Mouse (Mus musculus) layer of hippocampus, postnatal 36 days (tissue): ENCODE measurements around the gene Pdhx. TPM values are rescaled to one million over a fixed set of nuclear protein-coding genes. Genes with fewer than 3 reads are reported as not detected.

Source experiments
- DNase-seq, 2 experiments: peaks; one replicate each; pipeline ENCODE4 v3.0.0; 2022
- total RNA-seq, 2 experiments: library from RNA; stranded (reverse); gene quantifications; 2 replicates each; pipeline ENCODE4 v1.2.3; 2021

Pdhx gene
- total RNA-seq, 2 experiments from 2014 or later = 61.1 to 66.4 TPM

DNA sequence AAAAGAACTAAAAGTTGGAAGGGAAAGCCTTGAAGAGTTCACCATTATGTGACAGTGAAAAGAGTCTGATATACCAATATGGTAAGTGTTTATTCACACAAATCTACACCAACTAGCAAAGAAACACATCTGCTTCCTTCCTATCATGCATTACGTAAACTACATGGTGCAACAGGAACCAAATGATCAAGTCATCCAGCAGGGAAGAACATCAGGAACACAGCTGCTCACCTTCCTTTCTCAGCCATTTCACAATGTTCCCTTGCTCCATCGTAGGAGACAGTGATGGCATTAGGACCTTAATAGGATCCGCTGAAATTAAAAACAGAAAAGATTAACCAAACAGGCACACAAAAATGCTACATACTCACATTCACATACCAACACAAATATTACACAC lies 15.0 kb downstream of the Pdhx start:
- DNase-seq = no peak

DNA sequence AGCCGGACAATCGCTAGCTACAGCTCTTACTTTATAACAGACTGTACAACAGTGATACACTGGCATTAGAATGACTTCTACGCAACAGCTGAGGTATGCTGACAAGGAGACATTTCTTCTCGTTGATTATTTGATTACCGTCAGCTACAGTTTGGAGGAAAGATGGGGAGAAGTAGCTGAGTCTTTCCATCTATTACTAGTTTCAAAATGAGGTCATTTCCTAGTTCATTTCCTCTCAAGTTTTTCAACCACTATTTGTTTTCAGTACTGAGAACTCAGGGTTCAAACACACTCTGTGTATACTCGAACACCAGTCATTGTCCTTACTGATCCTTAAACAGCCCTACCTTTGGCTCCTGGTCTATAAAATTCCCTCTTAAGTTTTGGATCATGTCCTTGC lies 17.5 kb downstream of the Pdhx start:
- no peak for DNase-seq

DNA sequence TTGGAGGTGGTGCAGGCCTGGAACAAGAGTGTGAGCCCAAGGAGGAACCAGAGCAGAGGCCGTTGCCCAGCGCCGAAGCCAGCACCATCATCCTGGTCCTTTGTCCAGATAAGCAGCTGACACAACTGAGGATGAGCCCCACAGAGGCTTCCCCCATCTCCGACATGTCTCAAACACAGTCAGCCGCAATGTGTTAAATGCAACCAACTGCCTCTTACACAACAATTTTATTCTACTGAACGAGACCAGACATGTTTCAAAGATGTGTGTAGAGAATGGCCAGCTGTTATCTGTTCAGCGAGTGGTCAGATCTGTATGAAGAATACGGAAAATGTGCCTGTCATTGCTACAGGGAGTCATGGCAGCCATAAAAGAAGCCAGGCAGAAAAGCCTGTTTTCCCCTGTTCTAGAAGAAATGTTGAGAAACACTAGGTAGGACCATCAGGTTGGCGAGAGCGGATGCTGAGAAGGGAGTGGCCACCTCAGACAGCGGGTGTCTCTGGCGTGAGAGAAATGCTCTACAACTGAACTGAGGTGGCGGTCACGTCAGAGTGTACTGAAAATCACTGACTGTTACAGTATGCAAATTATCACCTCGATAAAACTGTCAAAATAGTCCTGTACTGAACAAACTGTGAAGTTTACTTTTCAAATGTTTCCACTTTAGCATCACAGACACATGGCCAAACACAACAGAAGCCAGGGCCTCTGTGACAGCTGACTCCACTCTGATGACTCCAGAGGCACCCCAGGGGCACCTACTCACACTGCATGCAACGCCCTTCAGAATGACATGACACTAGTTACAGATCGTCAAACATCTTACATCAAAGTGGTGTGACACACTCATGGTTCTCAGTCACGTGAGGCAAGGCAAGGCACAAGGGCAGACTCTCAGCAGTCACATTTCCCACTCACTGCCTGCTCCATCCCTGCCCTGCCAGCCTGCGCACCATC lies 21.1 kb downstream of the Pdhx start:
- no peak for DNase-seq

DNA sequence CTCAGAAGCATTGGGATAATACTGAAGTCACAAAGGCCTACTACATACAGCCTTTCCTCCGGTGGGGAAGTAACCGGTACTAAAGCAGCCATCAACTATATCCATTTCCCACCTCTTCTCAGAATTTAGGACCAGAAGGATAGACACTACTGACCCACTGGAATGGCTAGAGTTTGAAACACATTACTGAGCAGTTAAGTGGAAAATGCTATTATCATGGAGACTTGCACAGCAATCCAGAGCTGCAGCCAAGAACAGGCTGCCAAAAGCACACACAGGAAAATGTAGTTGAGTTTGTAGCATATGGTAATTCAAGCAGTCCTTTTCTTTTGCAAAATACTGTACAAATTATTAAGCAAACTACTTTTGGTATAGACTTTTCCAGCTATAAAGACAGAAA lies 28.0 kb downstream of the Pdhx start:
- no peak for DNase-seq

DNA sequence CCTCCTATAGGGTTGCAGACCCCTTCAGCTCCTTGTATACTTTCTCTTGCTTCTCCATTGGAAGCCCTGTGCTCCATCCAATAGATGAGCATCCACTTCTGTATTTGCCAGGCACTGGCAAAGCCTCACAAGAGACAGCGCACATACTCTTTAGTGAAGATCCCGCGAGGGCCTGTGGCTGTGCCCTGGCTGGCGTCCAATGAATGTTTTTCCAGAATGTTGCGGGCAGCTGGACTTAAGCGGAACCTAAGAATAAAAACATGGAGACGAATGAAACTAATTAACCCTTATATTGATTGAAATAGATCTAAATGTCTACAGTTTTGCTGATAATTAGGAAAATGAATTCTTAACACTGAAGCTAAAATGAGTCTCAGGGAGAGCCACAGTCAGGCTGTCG lies 32.4 kb downstream of the Pdhx start:
- no peak for DNase-seq

DNA sequence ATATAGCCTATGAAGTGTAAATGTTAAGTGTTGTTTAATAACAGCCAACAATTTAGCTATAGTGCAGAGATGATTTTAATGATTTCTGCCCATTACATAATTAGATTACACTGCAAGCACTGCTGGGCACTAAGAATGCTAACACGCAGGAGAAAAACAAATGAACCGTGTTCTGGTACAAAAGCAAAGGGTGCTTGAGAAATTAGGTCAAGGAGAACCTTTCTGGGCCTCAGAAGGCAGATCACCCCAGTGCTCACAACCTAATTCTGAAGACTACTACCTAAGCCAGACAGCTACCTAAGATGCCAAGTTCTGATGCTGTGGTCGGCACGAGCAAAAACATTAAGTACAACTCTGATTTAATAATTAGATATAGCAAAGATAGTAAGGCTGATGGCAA lies 35.5 kb downstream of the Pdhx start:
- no peak for DNase-seq

DNA sequence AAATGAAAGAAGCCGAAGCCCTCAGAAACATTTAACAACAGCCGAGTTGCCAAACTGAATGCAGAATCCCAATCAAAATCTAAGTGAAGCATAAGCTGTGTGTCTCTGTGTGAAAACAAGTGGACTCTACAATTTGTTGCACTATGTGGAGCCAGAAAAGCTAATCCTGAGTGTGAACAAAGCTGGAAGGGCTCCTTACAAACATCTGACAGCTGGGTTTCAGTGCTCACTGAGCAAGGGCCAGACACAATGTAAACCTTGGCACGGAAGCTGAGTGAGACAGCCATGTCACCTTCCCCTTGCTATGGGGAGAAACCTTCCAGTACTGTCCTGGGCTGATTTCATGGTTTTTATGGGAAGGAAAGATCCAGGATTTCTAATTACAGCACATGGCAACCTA lies 50.6 kb downstream of the Pdhx start:
- no peak for DNase-seq

DNA sequence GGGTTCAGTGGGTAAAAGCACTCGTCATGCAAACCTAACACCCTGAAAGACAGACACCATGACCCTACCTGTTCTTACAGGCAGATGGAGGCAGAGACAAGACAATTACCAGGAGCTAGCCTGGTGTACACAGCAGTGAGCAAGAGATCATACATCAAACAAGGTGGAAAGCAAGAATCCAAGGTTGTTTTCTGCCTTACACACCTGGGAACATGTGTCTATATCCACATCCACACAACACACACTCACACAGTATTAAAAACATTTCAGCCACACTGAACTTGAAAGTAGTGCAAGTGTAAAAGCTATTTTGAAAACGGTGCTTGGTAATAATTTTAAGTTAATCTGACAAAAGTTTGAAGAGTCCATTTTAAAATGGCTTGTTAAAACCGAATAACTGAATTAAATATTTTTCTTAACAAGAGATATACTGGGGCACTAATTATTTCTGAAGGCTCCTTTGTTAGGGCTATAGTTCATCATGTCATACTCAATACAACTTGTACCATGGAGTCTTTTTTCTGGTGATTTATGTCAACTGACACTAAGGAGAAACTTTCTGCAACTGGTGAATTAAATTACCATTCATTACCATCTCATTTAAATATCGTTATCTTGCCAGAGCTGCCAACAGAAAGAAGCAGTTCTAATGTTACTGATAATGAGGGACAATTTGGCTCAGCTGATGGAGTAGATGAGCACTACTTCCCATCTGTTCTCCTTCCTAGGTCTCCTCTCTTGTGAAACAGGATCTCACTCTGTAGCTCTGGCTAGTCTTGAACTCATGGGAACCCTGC lies 52.9 kb downstream of the Pdhx start:
- no peak for DNase-seq

DNA sequence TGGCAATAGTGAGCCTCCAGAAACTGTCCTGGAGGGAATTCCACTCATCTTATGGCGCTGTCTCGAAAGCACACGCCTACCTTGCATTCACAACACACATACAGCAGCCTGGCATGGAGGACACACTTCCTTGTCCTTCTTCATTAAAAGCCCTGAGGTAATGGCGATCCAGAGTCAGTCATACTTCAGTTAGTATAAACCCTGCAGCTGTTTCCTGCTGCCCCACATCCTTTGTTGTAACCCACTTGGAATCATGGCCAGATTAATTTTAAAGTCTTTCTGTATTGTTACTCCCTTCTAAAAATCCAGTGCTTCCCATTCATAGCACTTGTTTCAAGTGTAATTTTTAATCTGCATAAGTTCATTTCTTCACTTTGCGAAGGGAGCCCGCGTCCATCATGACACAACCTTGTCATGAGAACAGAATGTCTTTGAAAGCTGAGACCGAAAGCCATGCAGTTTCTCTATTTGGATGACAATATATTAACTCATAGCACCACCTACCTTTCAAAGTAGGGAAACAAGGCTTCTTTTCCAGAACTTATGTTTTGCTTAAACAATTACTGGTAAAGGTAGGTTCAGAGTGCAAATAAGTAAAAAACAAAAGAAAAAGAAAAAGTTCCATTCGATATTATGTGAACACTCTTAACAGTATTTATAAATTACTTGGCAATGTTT lies 54.4 kb downstream of the Pdhx start:
- no peak for DNase-seq

DNA sequence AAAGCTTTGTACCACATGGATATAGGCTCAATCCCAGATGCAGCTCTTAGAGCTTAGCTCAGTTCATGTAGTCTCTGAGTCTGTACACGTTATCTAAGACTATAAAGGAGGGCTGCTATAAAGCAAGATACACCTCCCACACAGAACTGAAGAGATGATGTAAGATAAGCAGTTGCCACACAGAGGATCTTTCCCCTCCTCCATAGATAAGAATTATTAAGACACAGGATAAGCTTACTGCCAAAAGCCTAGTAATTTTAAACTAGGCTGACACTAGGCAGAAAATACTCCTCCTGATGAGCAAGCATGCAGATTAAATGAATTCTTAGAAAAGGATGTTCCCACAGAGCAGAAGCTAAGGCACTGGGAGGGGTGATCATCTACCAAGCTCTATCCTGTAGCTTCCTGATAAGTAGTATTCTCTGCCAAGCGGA lies 55.9 kb downstream of the Pdhx start:
- DNase-seq = no peak

DNA sequence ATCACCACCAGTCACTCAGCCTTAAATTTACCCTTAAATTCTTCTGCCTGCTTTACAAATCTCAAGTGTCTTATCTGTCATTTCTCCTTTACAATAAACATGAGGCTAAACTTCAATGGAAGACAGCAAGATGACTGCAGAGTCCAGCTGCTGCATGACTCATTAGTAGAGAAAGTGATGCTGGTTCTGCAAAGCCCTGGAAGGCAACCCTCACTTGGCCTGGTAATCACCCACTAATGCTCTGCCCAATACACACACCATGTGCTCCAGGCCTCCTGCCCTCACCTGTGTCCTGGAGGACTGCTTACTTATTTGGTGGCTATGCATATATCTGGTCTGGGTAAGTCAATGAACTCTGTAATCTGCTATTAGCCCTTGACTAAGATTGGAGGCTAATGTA lies 57.2 kb downstream of the Pdhx start:
- no peak for DNase-seq

DNA sequence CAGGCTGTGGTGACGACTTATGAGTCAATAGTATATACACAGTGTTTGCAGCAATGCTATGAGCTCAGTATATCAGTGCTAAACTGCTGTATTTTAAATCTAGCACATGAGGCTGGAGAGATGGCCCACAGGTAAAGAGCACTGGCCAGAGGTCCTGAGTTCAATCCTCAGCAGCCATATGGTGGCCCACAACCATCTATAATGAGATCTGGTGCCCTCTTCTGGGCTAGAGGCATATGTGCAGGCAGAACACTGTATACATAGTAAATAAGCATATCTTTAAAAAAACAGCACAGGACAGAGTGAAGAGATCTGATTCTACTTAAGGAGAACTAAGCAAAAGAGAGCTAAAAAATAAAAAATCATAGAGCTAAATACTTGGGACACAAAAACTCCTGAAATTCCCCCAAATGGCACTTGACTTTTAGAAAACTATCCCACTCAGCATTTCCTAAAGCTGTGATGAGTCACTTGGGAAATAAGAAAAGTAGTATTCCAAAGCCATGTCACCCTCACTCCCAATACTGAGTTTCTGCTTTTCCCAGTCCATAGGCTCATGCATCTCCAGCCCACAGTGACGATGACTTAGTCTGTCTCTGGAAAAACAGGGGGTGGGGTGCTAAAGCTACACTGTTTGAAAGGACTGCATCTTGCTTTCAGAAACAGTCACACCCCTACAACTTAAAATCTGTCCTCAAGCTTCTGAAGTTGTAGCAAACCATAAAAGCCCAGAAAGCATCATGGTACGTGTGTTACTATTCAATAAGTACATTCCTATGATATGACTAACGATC lies 60.3 kb downstream of the Pdhx start:
- DNase-seq = no peak

DNA sequence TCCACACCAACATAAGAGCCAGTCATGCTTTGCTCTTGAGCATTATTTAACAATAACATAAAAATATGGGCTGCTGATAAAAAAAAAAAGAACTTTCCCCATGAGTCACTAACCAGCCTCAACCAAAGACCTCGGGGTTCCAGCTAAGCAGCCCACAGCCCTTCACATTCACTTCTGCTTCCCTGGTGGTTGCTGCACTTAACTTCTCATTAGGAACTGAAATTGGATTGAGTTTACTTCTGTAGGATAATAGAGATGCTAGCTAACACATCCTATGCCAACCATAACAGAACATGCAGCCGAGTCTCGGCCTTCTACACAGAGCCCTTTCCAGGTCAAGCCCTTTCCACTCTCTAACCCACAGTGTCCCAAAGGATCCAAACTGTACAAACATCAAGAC lies 65.1 kb downstream of the Pdhx start:
- no peak for DNase-seq

DNA sequence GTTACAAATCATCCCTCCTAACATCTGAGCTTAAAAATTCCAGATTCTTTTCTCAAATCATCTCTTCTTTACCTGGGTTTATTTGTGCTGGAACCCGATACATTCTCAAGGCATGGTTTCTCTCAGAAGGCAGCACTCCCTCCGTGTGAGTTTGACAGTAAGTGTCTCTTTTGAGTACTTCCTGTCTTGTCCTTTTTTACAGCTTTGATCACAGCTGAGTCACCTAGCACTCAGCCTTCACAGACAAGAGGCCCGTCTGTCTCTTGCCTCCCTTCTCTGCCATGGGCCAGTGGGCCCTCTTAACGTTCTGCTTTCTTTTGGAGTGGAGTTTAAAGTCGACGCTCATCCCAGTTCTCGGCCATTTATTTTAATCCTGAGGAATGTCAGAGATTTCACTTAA lies 68.7 kb downstream of the Pdhx start:
- no peak for DNase-seq

DNA sequence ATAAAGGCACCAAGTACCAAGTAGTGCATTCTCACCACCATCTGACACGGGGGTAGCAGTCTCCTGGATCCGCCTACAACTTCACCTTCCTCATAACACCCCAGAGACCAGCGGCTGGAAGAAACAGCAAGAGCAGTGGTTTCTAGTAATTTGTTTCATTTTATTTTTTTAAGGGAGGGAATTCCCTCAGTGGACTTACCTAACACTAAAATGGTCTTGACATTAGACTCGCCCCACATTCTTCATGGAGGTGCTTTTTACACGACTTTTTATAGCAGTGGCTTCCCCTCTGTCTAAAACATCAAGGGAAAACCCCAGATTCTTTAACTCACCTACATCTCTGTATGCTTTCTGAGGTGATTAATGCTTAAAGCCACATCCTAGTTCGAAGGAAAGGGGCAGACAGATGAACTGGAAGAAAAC lies 74.1 kb downstream of the Pdhx start:
- no peak for DNase-seq

DNA sequence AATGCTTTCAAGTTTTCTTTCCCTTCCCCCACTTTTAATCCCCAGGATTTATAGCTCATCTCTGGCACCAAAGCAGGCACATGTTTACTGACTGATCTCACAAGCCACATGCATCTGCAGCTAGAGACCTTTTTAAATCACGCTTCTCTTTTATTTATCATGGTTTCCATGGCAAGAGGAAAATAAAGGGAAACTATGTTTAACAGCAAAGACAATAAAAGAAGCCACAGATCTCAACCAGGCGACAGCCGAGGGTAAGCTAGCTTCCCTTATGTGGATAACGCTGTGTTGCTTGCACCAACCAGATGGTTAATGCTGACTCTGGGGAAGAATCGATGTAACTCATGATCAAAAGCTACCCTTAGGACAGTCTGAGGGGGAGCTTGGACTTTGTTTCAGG lies 75.0 kb downstream of the Pdhx start:
- no peak for DNase-seq

DNA sequence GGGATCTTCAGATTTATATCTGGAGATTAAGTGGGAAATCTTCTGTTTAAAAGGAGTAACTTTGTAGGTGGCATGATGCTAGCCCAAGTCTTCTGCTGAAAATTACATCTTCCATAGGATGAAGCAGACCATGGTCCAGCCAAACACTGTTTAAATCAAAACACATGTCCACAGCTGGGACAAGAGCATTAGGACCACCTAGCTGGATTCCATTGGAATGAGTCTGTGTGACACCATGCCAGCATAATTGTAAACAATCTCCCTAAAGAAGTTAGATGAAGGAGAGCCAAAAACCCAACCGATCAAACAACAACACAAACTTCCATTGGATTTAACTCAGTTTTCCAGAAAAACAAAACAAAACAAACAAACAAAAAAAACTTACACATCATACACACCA lies 75.4 kb downstream of the Pdhx start:
- no peak for DNase-seq

DNA sequence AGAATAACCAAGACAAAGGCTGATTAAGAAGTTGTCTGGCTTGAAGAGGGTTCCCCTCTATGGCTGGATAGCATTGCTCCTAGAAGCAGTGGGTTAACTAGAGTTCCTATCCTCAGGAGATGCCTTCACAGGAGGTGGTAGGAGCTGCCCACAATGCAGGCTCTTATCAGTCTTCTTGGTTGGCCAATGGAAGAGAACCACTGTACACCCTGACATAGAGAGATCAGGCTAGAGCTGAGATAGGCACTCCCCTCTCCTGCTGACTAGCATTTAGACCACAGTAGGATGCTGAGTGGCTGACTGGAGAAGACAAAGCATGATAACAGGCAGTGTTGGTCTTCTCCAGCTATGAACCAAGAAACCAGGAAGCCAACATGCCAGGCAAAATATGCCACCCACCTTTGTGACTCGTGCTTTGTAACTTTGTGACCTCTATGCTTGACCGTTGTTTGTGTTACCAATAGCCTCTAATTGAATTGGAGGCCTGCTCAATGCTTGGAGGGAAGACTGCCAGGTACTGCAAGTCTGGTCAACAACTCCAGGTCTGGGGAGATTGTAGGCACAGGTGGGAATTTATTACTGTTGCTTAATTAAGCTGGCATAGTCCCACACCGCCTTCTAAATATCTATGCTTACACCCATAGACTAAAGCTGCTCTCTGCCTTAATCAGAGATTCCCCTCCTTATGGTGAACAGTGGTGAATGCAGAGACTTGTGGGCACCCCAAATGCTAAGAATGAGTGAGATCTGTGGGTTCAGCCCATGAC lies 79.3 kb downstream of the Pdhx start:
- no peak for DNase-seq

DNA sequence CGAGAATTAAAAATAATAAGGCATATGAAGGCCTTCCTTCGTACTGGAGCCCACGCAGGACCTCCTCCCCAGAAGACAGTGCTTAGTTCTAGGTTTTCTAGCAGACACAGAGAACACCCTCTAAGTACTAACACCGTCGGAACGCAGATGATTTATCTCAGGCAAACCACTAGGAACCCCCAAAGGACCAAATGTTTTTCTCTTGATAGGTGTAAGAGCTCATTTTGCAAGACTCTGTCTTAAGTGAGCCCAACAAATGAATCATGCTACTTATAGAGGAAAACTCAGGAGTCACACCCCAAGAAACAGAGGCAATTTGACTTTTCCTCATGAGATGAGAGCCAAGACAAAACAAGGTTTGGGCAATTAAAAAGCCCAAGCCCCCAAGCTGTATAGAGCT lies 80.9 kb downstream of the Pdhx start:
- no peak for DNase-seq

DNA sequence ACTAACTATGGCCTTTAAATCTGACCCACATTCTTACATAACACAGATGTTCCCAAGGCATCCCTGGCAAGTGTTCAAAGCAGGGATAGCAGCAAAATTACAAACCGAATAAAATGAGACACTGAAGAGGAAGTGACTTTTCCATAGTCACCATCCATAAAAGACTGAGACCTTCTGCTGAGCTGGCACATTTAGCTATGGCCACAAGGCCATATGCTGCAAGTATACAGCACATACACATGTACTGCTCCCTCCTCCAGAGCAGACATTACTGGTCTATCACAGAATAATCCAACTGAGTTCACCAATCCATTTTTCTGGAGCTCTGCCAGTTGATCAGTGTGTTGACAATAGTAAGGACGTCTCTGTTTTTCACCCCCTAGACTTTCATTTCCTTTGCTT lies 83.0 kb downstream of the Pdhx start:
- no peak for DNase-seq

DNA sequence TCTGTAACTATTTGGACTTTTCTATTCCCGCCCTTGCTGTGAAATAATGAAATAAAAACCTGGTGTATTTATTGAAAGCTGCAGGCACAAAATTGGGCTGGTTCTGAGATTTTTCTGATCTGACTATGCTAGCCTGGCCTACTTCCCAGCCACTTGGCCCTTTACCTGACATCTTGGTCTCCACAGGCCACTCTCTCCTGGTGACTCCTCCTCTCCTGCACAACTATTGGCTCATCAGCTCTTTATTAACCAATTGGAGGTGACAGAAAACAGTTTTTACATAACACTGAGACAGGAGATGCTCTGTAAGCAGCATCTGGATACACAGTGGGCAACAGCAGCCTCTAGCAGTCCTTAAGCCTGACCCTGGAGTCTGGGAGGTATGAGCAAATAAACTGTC lies 83.9 kb downstream of the Pdhx start:
- no peak for DNase-seq

DNA sequence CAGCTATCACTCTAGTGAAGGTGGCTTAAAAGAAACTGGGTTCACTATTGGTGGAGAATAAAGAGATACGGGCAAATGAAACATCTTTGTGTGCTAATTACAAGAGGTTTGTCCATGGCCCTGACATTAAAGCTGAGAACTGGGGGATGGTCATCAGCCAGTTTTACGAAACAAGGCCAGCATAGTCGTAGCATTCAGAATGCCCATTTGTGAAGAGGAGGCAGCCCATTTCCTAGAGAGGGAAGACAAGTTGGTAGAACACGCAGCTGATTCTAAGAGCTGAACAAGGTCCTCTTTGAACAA lies 85.7 kb downstream of the Pdhx start:
- no peak for DNase-seq
